Mouse (Mus musculus) olfactory bulb, adult 2 months (tissue): ENCODE measurements at regions not wholly inside any gene's neighbourhood (a gene's known extent, or its start where the extent isn't known, plus 50 kb on each side); places are given as distances from the start of the nearest gene placed in this dataset.

ENCODE experiments used
- H3K27ac ChIP-seq: fragments of 200-500 bp; 2 replicates; pipeline ENCODE4 v1.5.1; 2012; ENCODE audit warnings: low read depth, low read length; ENCODE audit not compliant: insufficient read depth
- H3K4me1 ChIP-seq: fragments of 200-500 bp; 2 replicates; pipeline ENCODE4 v1.6.1; 2012; ENCODE audit warnings: low read length; ENCODE audit not compliant: control insufficient read depth, insufficient read depth
- H3K4me3 ChIP-seq: fragments of 200-500 bp; 2 replicates; pipeline ENCODE4 v1.5.1; 2012; ENCODE audit warnings: mild to moderate bottlenecking, low read depth, low read length, moderate library complexity; ENCODE audit not compliant: insufficient read depth
- CTCF ChIP-seq: fragments of 200-500 bp; IDR thresholded peaks from 2 replicates; pipeline ENCODE4 v1.5.1; 2012; ENCODE audit warnings: low read depth, mild to moderate bottlenecking, low read length, moderate library complexity; ENCODE audit not compliant: insufficient read depth
- POLR2A ChIP-seq: fragments of 200-500 bp; IDR thresholded peaks from 2 replicates; pipeline ENCODE4 v1.6.1; 2012; ENCODE audit warnings: mild to moderate bottlenecking, low read depth, low read length, moderate library complexity; ENCODE audit not compliant: insufficient read depth
- WGBS: fragments of 180-500 bp; shearing (Covaris S2); methylation state at CpG from one replicate; pipeline ENCODE4 v1.1.7; 2018; 5-methylcytosine and 5-hydroxymethylcytosine counted together

DNA sequence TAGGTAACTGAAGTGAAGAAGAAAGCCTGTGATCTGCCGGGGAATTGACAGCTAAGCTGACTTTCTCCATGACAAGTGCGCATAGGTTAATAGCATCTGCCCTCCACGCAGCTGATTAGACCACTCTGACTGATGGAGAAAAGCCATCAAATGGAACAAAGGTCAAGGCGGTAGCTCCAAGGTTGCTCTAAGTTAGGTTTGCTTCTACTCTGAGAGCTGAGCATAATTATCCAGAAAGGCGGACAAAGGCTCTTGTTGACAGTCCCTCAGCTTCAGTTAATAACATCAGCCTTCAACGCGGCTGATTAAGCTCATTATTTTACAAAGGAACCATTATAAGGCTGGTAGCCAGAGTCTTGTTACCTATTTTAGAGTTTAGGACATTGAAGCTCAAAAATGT is 54.0 kb upstream of the Enpep start:
- H3K4me3 ChIP-seq: no peak overlapping the region
- TF ChIP-seq CTCF (no peak), POLR2A (no peak)
- WGBS: 48% methylated on average over 7 of the region's 7 CpGs
- H3K27ac ChIP-seq: no peak overlapping the region
- H3K4me1 ChIP-seq: no peaks in the 10 kb centered on the region

DNA sequence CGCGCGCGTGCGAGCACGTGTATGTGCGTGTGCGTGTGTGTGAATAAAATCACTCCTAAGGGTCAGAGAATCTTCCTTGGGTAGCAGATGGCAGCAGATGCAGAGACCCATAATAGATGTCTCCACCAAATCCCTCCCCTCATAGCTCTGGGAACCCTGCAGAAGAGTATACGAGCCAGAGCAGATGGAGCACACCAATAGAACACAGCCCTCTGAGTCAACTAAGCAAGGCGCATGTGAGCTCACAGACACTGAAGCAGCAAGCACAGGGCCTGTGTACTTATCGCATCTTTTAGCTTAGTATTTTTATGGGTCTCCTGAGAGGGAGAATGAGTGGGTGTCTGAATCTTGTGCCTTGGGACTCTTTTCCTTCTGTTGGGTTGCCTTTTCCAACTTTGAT is 58.0 kb upstream of the Enpep start:
- Histone ChIP-seq H3K4me3 (no peak overlapping the region), H3K4me1 (no peaks in the 10 kb centered on the region), H3K27ac (no peak overlapping the region)
- WGBS: 90% methylated on average over 11 of the region's 11 CpGs
- TF ChIP-seq CTCF: no peak
- no peak for TF ChIP-seq POLR2A

DNA sequence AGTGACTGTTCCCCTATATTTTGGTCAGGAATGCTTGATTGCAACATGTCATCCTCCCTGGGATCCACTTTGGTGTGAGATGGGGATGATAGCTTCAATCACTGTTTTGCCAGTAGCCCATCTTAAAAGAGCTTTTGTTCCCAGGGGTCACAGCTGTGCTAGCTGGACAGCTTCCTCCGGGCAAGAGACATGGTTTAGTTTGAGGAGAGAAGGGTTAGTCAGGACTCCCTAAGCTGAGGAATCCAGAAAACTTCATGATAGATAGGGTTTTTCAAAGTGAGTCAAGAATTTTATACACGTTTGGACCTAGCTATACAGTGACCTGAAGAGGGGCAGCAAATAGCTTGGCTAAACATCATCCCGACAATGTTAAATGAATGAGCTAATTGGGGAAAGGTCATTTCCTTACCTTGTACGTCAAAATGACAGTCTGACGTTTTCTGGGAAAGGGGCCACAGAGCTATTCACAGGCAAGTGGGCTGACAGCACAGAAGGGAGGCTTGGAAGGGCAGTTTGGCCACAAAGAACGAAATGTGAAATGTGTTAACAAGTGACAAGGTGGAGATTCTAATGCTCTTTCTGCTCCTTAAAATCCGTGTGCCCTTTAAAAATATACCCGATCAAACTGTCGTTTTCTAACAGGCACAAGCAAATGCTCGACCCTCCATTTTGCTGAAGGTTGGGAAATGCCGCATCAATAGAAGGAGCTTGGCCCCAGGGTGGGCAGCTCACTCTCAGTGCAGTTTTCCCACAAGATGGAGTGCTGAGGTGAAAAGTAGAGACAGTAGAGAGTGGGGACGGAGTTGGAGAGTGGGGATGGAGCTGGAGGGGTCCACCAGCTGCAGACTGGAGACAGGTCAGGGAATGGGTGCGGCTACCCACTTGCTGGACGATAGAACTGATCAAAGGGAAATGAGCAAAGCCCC is 59.6 kb upstream of the Enpep start:
- no peak for TF ChIP-seq POLR2A
- no peak for TF ChIP-seq CTCF
- H3K27ac ChIP-seq: no peak overlapping the region
- 35% methylated on average over 14 of the region's 14 CpGs for WGBS
- no peak overlapping the region for H3K4me3 ChIP-seq
- H3K4me1 ChIP-seq: no peaks in the 10 kb centered on the region

DNA sequence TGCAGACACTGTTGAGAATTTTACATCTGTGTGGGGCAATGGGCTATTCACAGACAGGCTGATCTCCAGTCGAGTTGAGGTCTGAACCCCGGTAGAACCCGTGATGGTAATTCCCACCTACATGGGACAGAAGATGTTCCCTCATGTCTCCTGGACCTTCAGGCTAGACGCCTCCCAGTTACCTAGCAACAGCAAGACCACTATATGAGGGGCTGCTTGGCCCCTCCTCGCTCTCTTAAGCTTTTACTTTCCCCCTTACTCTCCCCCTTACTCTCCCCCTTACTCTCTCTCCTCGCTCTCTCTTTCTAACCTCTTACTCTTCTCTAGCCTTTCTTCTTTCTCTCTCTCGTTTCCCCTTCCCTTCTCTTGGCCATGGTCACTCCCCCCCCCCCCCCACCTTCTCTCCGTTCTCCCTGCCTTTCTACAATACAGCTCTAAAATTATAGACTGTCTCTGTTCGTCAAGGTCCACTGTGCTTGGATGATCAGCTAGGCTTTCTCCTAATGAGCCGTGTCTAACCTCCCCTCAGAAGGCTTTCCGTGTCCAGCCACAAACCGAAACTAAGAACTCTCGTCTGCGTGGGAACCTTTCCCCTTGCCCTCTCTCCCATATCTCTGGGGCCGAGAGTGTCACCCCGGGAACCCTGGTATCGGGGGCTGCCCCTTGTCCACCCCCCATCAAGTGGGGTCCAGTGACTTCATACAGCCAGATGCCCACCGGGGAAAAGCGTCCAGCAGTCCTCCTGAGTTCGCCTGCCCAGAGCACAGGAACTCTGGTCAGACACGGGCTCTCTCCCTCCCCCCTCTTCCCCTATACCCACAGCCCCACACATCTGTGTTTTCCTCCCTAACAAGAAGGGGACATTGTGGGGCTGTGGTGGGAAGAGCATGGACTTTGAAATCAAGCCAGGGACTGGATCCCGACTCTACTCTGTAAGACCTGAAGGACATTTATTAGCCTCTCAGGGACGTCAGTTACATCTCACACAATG is 60.6 kb upstream of the Enpep start:
- WGBS: 76% methylated on average over 23 of the region's 23 CpGs
- no peak for TF ChIP-seq POLR2A
- TF ChIP-seq CTCF: no peak
- H3K27ac ChIP-seq: no peak overlapping the region
- H3K4me1 ChIP-seq: no peaks in the 10 kb centered on the region
- no peak overlapping the region for H3K4me3 ChIP-seq

DNA sequence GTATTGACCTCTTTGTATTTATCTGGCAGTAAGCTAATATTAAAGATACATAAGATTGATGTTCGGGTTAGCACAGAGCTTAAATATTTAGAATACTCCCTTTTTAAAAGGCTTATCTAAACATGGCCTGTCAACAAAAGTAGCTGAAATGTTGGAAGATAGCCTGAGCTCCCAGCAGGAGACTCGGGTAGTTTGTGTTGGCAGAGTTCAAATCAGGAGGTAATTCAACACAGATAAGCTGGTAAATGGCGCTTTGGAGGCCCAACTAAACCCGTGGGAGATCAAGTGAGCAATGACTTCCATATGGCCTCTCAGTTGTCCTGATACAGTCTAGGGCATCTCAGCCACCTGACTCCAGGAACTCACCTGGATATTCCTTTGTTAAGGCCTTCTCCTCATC is 65.0 kb upstream of the Enpep start:
- TF ChIP-seq POLR2A: no peak
- no peak for TF ChIP-seq CTCF
- no peaks in the 10 kb centered on the region for H3K4me1 ChIP-seq
- H3K4me3 ChIP-seq: no peak overlapping the region
- 49% methylated on average over 4 of the region's 4 CpGs for WGBS
- H3K27ac ChIP-seq: no peak overlapping the region

DNA sequence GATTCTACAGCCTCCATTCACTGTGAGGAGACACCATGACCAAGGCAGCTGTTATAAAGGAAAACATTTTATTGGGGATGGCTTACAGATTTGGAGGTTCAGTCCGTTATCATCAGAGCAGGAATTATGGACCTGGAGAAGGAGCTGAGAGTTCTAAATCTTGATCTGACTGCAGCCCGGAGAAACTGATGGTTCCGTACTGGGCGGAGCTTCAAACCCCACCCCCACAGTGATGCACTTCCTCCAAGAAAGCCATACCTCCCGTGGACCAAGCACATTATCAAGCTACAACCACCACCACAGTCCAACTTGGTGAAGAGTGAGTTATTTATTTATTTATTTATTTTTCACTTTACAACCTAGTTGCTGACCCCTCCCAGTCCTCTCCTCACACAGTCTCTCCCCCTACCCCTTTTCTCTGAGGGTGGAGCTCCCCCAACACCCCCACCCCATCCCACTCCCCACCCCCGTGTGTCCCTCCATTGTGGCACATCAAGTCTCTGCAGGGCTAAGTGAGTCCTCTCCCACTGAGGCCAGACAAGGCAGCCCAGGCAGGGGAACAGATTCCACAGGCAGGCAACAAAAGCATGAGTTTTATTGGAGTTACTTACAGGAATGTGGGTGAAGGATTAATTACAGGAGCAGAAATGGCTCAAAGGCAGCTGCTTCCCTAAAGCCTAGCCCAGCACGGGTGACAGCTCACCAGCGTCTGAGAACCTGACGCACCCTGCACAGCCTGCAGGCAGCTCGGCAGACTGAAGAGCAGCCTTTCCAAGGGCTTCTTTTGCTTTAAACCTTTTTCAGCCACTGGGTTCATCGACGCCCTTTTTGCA is 67.8 kb upstream of the Enpep start:
- H3K4me3 ChIP-seq: no peak overlapping the region
- no peak overlapping the region for H3K27ac ChIP-seq
- 56% methylated on average over 12 of the region's 12 CpGs for WGBS
- H3K4me1 ChIP-seq: no peaks in the 10 kb centered on the region
- no peak for TF ChIP-seq POLR2A

DNA sequence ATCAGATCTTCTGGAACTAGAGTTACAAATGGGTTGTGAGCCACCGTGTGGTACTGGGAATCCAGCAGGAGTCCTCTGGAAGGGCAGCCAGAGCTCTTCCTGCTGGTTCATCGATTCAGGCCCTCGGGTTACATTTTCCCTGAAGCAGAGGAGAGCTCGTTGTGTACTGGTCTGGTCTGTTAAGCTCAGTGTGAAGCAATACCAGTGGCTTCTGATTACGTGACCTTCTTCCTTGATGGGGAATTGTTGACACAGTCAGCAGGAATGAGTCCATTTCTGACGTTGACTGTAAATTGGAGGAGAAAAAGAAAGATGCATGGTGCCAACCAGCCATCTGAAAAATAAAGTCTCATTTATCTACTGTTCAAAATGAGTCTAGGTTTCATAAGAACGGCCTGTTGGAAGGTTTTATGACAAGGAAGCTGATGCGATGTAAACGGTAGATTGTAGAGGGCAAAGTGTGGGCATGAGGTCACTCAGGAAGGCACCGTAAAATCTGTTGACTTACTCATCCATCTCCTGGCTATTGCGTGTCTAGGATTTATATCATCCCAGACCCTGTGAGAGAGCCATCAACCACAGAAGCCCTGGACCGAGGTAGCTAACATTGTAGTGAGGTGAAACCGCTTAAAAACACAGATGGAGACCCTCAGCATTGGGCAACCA is 79.0 kb upstream of the Enpep start:
- Histone ChIP-seq H3K4me3 (no peak overlapping the region), H3K27ac (no peak overlapping the region), H3K4me1 (no peaks in the 10 kb centered on the region)
- TF ChIP-seq POLR2A (no peak), CTCF (no peak)
- WGBS: 93% methylated on average over 13 of the region's 13 CpGs
